Mouse (Mus musculus) T-helper 17 cell (primary cell): ENCODE data around the gene Olfr125.

Experiments used
- in situ Hi-C, 2 experiments: fragments of 300-600 bp; cut with MboI, MseI; formaldehyde crosslinking; loops; 1 replicate in 1 of 2; 2 replicates in 1 of 2; pipeline ENCODE4 v1.15.1; 2025; ENCODE audit warnings: high pct_unique_total_duplicates in 2 of 2

Gene Olfr125

GRCm38 (mm10) chr17:37832649-37833048, at the start of gene Olfr125:
Olfr125 (plus strand) TSS chr17:37832949.
- in situ Hi-C loops: loop anchor here in 1 of 2 experiments (5.0 kb wide), 1 partner anchor 250 kb away; no protein-coding TSS in a partner anchor

GRCm38 (mm10) chr17:37793229-37793628, 39.5 kb upstream of the Olfr125 start, which contains the start of gene Olfr123:
Olfr123 (plus strand) TSS chr17:37793529.
- in situ Hi-C loops: no loop called here

- in situ Hi-C loops: no loop called here
These were observed 33.2 kb upstream of the Olfr125 start, which contains the start of gene Olfr124 for GRCm38 (mm10) chr17:37799588-37799987. Olfr124 (plus strand) TSS chr17:37799888.

DNA sequence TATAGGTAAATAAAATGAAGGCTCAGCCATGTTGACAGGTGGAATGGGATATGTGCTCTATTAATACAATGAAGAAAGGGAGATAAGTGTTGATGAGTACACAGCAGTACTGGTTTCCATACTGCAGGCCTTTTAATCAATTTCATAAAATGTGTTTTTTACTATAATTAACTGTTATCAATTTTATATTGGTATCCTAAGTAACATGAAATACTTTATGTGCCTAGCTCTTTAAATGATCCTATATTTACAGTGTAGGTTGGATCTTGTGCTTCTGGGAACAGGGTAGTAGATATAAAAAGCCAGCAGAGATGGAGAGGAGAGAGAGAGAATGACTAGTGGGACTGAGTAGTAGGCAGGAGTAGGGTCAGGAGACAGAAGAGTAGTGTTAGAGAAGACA, 14.4 kb downstream of the Olfr125 start, which contains the start of gene Olfr126:
Gene Olfr126 (plus strand): TSS at position 301 of the 400 bp plus-strand sequence.
- in situ Hi-C loops: no loop called here

DNA sequence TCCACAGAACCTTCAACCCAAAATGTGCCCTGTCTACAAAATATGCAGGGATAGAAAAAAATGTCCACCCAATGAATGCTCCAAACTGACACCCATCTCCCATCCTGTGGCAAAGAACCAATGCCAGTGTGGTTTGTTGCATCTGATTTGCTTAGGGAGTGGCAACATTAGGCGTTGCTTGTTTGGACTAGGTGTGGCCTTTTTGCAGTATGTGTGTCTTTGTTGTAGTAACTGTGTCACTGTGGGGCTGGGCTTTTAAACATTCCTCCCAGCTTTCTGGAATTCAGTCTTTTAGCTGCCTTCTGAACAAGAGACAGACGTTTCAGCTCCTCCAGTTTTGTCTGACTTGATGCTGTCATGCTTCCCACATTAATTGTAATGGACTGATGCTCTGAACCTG, 31.2 kb downstream of the Olfr125 start:
- in situ Hi-C loops: no loop called here

DNA sequence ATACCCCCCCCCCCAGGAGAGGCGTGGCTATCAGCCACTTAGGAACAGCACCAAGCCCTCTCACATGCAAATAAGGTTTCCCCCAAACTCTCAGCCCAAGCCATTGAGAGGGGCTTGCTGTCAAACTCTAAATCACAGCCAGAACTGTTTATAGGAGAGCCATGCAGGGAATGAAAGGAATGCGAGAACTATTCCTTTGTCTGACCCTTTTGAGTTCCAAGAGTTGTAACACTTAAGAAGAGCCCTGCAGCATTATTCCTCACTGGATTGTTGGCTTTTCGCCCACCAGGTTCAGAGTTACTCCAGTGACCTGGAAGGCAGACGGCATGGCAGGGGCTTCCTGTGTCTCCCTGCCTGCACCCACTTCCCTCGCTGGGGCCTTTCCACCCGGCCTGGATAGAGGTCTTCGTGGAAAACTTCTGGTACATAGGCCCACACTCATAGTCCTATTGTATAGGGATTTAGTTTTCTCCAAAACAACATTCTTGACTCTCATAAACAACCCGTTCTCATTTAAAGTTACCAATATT, 37.0 kb downstream of the Olfr125 start:
- in situ Hi-C loops: no loop called here

- in situ Hi-C loops: no loop called here
These were observed 41.1 kb downstream of the Olfr125 start for GRCm38 (mm10) chr17:37873830-37874229.
